Mouse (Mus musculus): ENCODE results near the gene Tango6. TPM values are rescaled to one million over a fixed set of nuclear protein-coding genes. Genes with fewer than 3 reads are reported as not detected.

Gene Tango6
- polyA plus RNA-seq, 1 experiment from 2014 or later, result 6.1 TPM

- WGBS, result 83% methylated on average over 5 of the region's 5 CpGs
- no peaks in the 10 kb centered on the region for H3K27me3 ChIP-seq (ENCODE audit: control insufficient read depth, insufficient read depth, low read depth, low read length)
- no peak for ATAC-seq
Observed at GRCm38 (mm10) chr8:106829526-106830045, 146.7 kb downstream of the Tango6 start.

GRCm38 (mm10) chr8:106834899-106835298 lies 152.0 kb downstream of the Tango6 start:
- Histone ChIP-seq H3K4me2 (ENCODE audit: low read length) (no peak overlapping the region), H3K9ac (ENCODE audit: low read depth, low read length) (no peak overlapping the region), H3K27me3 (ENCODE audit: control insufficient read depth, insufficient read depth, low read depth, low read length) (no peaks in the 10 kb centered on the region), H3K4me1 (ENCODE audit: control insufficient read depth, insufficient read depth, low read length) (peaks cover 9% of the 10 kb centered on the region), H3K36me3 (ENCODE audit: control insufficient read depth, insufficient read depth, low read length) (no peaks in the 10 kb centered on the region), H3K9me3 (replicated peaks; ENCODE audit: control insufficient read depth, low read length, poor library complexity, severe bottlenecking) (no peaks in the 10 kb centered on the region), H3K27ac (ENCODE audit: low read length) (no peak overlapping the region), H3K4me3 (ENCODE audit: low read depth, low read length) (no peak overlapping the region)
- WGBS, result 97% methylated on average over 1 of the region's 1 CpGs
- ATAC-seq, result no peak

More at GRCm38 (mm10) chr8:106829526-106830045, 146.7 kb downstream of the Tango6 start:
- Histone ChIP-seq H3K9me3 (replicated peaks; ENCODE audit: control insufficient read depth, low read length, poor library complexity, severe bottlenecking) (no peaks in the 10 kb centered on the region), H3K9ac (ENCODE audit: low read depth, low read length) (no peak overlapping the region), H3K4me2 (ENCODE audit: low read length) (no peak overlapping the region), H3K36me3 (ENCODE audit: control insufficient read depth, insufficient read depth, low read length) (no peaks in the 10 kb centered on the region), H3K4me3 (ENCODE audit: low read depth, low read length) (no peak overlapping the region), H3K4me1 (ENCODE audit: control insufficient read depth, insufficient read depth, low read length) (no peaks in the 10 kb centered on the region), H3K27ac (ENCODE audit: low read length) (no peak overlapping the region)

GRCm38 (mm10) chr8:106836525-106836924 lies 153.7 kb downstream of the Tango6 start:
- no peak overlapping the region for H3K4me2 ChIP-seq (ENCODE audit: low read length)
- no peak overlapping the region for H3K4me3 ChIP-seq (ENCODE audit: low read depth, low read length)
- no peak overlapping the region for H3K27ac ChIP-seq (ENCODE audit: low read length)
- 88% methylated on average over 6 of the region's 6 CpGs for WGBS
- H3K27me3 ChIP-seq (ENCODE audit: control insufficient read depth, insufficient read depth, low read depth, low read length), result no peaks in the 10 kb centered on the region
- H3K4me1 ChIP-seq (ENCODE audit: control insufficient read depth, insufficient read depth, low read length), result peaks cover 13% of the 10 kb centered on the region
- no peaks in the 10 kb centered on the region for H3K9me3 ChIP-seq (replicated peaks; ENCODE audit: control insufficient read depth, low read length, poor library complexity, severe bottlenecking)
- no peak for ATAC-seq
- H3K36me3 ChIP-seq (ENCODE audit: control insufficient read depth, insufficient read depth, low read length), result no peaks in the 10 kb centered on the region
- H3K9ac ChIP-seq (ENCODE audit: low read depth, low read length), result no peak overlapping the region

- Histone ChIP-seq H3K9me3 (replicated peaks; ENCODE audit: control insufficient read depth, low read length, poor library complexity, severe bottlenecking) (no peaks in the 10 kb centered on the region), H3K27me3 (ENCODE audit: control insufficient read depth, insufficient read depth, low read depth, low read length) (no peaks in the 10 kb centered on the region), H3K27ac (ENCODE audit: low read length) (peak overlapping the region; percentile 88), H3K4me2 (ENCODE audit: low read length) (no peak overlapping the region), H3K4me1 (ENCODE audit: control insufficient read depth, insufficient read depth, low read length) (peaks cover 13% of the 10 kb centered on the region), H3K9ac (ENCODE audit: low read depth, low read length) (no peak overlapping the region), H3K36me3 (ENCODE audit: control insufficient read depth, insufficient read depth, low read length) (no peaks in the 10 kb centered on the region), H3K4me3 (ENCODE audit: low read depth, low read length) (no peak overlapping the region)
- ATAC-seq, result no peak
- 70% methylated on average over 6 of the region's 6 CpGs for WGBS
Observed at GRCm38 (mm10) chr8:106838803-106839202, 155.9 kb downstream of the Tango6 start.

GRCm38 (mm10) chr8:106839209-106840001 lies 156.5 kb downstream of the Tango6 start:
- Histone ChIP-seq H3K4me3 (ENCODE audit: low read depth, low read length) (no peak overlapping the region), H3K4me2 (ENCODE audit: low read length) (peak overlapping the region; percentile 22; the same call in 1 of the 2 replicates), H3K27ac (ENCODE audit: low read length) (peak overlapping the region; percentile 88), H3K27me3 (ENCODE audit: control insufficient read depth, insufficient read depth, low read depth, low read length) (no peaks in the 10 kb centered on the region), H3K9ac (ENCODE audit: low read depth, low read length) (peak overlapping the region; percentile 35), H3K4me1 (ENCODE audit: control insufficient read depth, insufficient read depth, low read length) (peaks cover 13% of the 10 kb centered on the region), H3K9me3 (replicated peaks; ENCODE audit: control insufficient read depth, low read length, poor library complexity, severe bottlenecking) (no peaks in the 10 kb centered on the region), H3K36me3 (ENCODE audit: control insufficient read depth, insufficient read depth, low read length) (no peaks in the 10 kb centered on the region)
- ATAC-seq, result peak; percentile 77
- 22% methylated on average over 11 of the region's 11 CpGs for WGBS

- no peak overlapping the region for H3K27ac ChIP-seq (ENCODE audit: low read length)
- no peaks in the 10 kb centered on the region for H3K27me3 ChIP-seq (ENCODE audit: control insufficient read depth, insufficient read depth, low read depth, low read length)
- no peaks in the 10 kb centered on the region for H3K36me3 ChIP-seq (ENCODE audit: control insufficient read depth, insufficient read depth, low read length)
- H3K4me3 ChIP-seq (ENCODE audit: low read depth, low read length), result no peak overlapping the region
- H3K4me2 ChIP-seq (ENCODE audit: low read length), result no peak overlapping the region
- H3K9me3 ChIP-seq (replicated peaks; ENCODE audit: control insufficient read depth, low read length, poor library complexity, severe bottlenecking), result no peaks in the 10 kb centered on the region
- 91% methylated on average over 10 of the region's 10 CpGs for WGBS
- no peak overlapping the region for H3K9ac ChIP-seq (ENCODE audit: low read depth, low read length)
- no peaks in the 10 kb centered on the region for H3K4me1 ChIP-seq (ENCODE audit: control insufficient read depth, insufficient read depth, low read length)
- no peak for ATAC-seq
Observed at GRCm38 (mm10) chr8:106850034-106850433, 167.2 kb downstream of the Tango6 start.

GRCm38 (mm10) chr8:106854534-106855241 lies 171.8 kb downstream of the Tango6 start:
- Histone ChIP-seq H3K4me2 (ENCODE audit: low read length) (no peak overlapping the region), H3K9me3 (replicated peaks; ENCODE audit: control insufficient read depth, low read length, poor library complexity, severe bottlenecking) (no peaks in the 10 kb centered on the region), H3K9ac (ENCODE audit: low read depth, low read length) (no peak overlapping the region), H3K4me3 (ENCODE audit: low read depth, low read length) (no peak overlapping the region), H3K4me1 (ENCODE audit: control insufficient read depth, insufficient read depth, low read length) (no peaks in the 10 kb centered on the region), H3K36me3 (ENCODE audit: control insufficient read depth, insufficient read depth, low read length) (no peaks in the 10 kb centered on the region), H3K27ac (ENCODE audit: low read length) (no peak overlapping the region), H3K27me3 (ENCODE audit: control insufficient read depth, insufficient read depth, low read depth, low read length) (no peaks in the 10 kb centered on the region)
- no peak for ATAC-seq
- WGBS, result 47% methylated on average over 8 of the region's 8 CpGs

GRCm38 (mm10) chr8:106855242-106855562 lies 172.3 kb downstream of the Tango6 start:
- Histone ChIP-seq H3K27me3 (ENCODE audit: control insufficient read depth, insufficient read depth, low read depth, low read length) (no peaks in the 10 kb centered on the region), H3K4me1 (ENCODE audit: control insufficient read depth, insufficient read depth, low read length) (no peaks in the 10 kb centered on the region), H3K9me3 (replicated peaks; ENCODE audit: control insufficient read depth, low read length, poor library complexity, severe bottlenecking) (no peaks in the 10 kb centered on the region), H3K4me2 (ENCODE audit: low read length) (no peak overlapping the region), H3K9ac (ENCODE audit: low read depth, low read length) (no peak overlapping the region), H3K4me3 (ENCODE audit: low read depth, low read length) (no peak overlapping the region), H3K36me3 (ENCODE audit: control insufficient read depth, insufficient read depth, low read length) (no peaks in the 10 kb centered on the region), H3K27ac (ENCODE audit: low read length) (no peak overlapping the region)
- ATAC-seq, result no peak
- 84% methylated on average over 3 of the region's 3 CpGs for WGBS

GRCm38 (mm10) chr8:106862845-106863244 lies 180.0 kb downstream of the Tango6 start:
- H3K9ac ChIP-seq (ENCODE audit: low read depth, low read length), result no peak overlapping the region
- H3K9me3 ChIP-seq (replicated peaks; ENCODE audit: control insufficient read depth, low read length, poor library complexity, severe bottlenecking), result no peaks in the 10 kb centered on the region
- 92% methylated on average over 10 of the region's 10 CpGs for WGBS
- no peaks in the 10 kb centered on the region for H3K27me3 ChIP-seq (ENCODE audit: control insufficient read depth, insufficient read depth, low read depth, low read length)
- H3K36me3 ChIP-seq (ENCODE audit: control insufficient read depth, insufficient read depth, low read length), result no peaks in the 10 kb centered on the region
- no peaks in the 10 kb centered on the region for H3K4me1 ChIP-seq (ENCODE audit: control insufficient read depth, insufficient read depth, low read length)
- no peak for ATAC-seq
- H3K27ac ChIP-seq (ENCODE audit: low read length), result no peak overlapping the region
- H3K4me3 ChIP-seq (ENCODE audit: low read depth, low read length), result no peak overlapping the region
- H3K4me2 ChIP-seq (ENCODE audit: low read length), result no peak overlapping the region
